Mouse (Mus musculus) intestine, postnatal 0 days (tissue): ENCODE data around the gene Neu3. TPM values are rescaled to one million over a fixed set of nuclear protein-coding genes. Genes with fewer than 3 reads are reported as not detected.

Source experiments
- ATAC-seq: fragments of 200-750 bp; cut with Nextera tagmentation; 2 replicates; pipeline ENCODE4 v1.8.0; 2017; ENCODE audit warnings: mild to moderate bottlenecking, moderate TSS enrichment, moderate library complexity
- H3K27ac ChIP-seq: fragments of 300-500 bp; sonication (generic); 2 replicates; pipeline ENCODE4 v1.5.1; 2014; ENCODE audit warnings: mild to moderate bottlenecking, low read depth, low read length, moderate library complexity
- H3K27me3 ChIP-seq: fragments of 300-500 bp; sonication (generic); replicated peaks from 2 replicates; pipeline ENCODE4 v1.6.1; 2014; ENCODE audit warnings: low read length, mixed read lengths; ENCODE audit not compliant: control insufficient read depth, insufficient read depth
- H3K36me3 ChIP-seq: fragments of 300-500 bp; sonication (generic); 2 replicates; pipeline ENCODE4 v1.6.1; 2014; ENCODE audit warnings: mild to moderate bottlenecking, moderate library complexity; ENCODE audit not compliant: control insufficient read depth, insufficient read depth
- H3K4me1 ChIP-seq: fragments of 300-500 bp; sonication (generic); replicated peaks from 2 replicates; pipeline ENCODE4 v1.6.1; 2014; ENCODE audit warnings: antibody characterized with exemption, low read length, mixed read lengths; ENCODE audit not compliant: control insufficient read depth, insufficient read depth
- H3K4me2 ChIP-seq: fragments of 300-500 bp; sonication (generic); replicated peaks from 2 replicates; pipeline ENCODE4 v1.6.1; 2014; ENCODE audit warnings: low read depth, mild to moderate bottlenecking, moderate library complexity
- H3K4me3 ChIP-seq: fragments of 300-500 bp; sonication (generic); 2 replicates; pipeline ENCODE4 v1.5.1; 2014; ENCODE audit warnings: low read depth, low read length
- H3K9ac ChIP-seq: fragments of 300-500 bp; sonication (generic); 2 replicates; pipeline ENCODE4 v1.6.1; 2014; ENCODE audit warnings: mild to moderate bottlenecking, low read depth, low read length
- H3K9me3 ChIP-seq: fragments of 300-500 bp; sonication (generic); 2 replicates; pipeline ENCODE4 v1.6.1; 2016; ENCODE audit warnings: mixed run types; ENCODE audit not compliant: control insufficient read depth
- CTCF ChIP-seq: sonication (generic); IDR thresholded peaks from 2 replicates; pipeline ENCODE4 v1.5.1; 2016; ENCODE audit warnings: low read depth, mild to moderate bottlenecking, control low read depth, antibody characterized with exemption, moderate library complexity
- WGBS: fragments of 180-500 bp; shearing (Covaris S2); extraction: QIAGEN DNeasy Blood & Tissue Kit; methylation state at CpG from one replicate; pipeline ENCODE4 v1.1.7; 2014; 5-methylcytosine and 5-hydroxymethylcytosine counted together
- polyA plus RNA-seq: library from polyadenylated mRNA; unstranded; fragments of >200 nt; fragmentation: Nextera tagmentation; extraction: Ambion mirVana; gene quantifications from 2 replicates; pipeline ENCODE4 v1.2.1, GENCODE M21; 2015

The Neu3 gene
- polyA plus RNA-seq, 1 experiment from 2014 or later = 2.5 TPM

GRCm38 (mm10) chr7:99790816-99791215 lies 37.4 kb downstream of the Neu3 start:
- Histone ChIP-seq H3K4me2 (no peak overlapping the region), H3K36me3 (no peaks in the 10 kb centered on the region), H3K9ac (no peak overlapping the region), H3K27me3 (no peaks in the 10 kb centered on the region), H3K27ac (no peak overlapping the region), H3K9me3 (no peaks in the 10 kb centered on the region), H3K4me1 (no peaks in the 10 kb centered on the region), H3K4me3 (no peak overlapping the region)
- TF ChIP-seq CTCF = no peak
- WGBS = 60% methylated on average over 10 of the region's 10 CpGs
- ATAC-seq = no peak

DNA sequence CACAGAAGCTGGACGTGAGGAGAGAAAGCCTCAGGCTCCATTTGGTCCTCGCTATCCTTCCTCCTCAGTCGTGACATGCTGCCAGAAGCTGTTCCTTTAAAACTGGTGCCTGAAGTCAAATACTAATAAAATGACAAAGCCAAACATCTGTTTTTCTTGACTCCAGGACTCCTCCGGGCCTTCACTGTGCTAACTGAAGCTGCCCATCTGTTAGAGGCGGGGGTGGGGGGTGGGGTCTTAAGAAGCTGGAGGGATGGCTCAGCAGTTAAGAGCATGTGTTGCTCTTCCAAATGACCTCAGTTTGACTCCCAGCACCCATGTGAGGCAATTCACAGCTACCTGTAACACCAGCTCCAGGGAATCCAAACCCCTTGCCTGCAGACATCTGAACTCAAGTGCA lies 39.7 kb downstream of the Neu3 start:
- Histone ChIP-seq H3K4me3 (no peak overlapping the region), H3K9ac (no peak overlapping the region), H3K4me2 (no peak overlapping the region), H3K4me1 (no peaks in the 10 kb centered on the region), H3K36me3 (no peaks in the 10 kb centered on the region), H3K27me3 (no peaks in the 10 kb centered on the region), H3K9me3 (no peaks in the 10 kb centered on the region), H3K27ac (no peak overlapping the region)
- no peak for TF ChIP-seq CTCF
- 56% methylated on average over 5 of the region's 5 CpGs for WGBS
- no peak for ATAC-seq

DNA sequence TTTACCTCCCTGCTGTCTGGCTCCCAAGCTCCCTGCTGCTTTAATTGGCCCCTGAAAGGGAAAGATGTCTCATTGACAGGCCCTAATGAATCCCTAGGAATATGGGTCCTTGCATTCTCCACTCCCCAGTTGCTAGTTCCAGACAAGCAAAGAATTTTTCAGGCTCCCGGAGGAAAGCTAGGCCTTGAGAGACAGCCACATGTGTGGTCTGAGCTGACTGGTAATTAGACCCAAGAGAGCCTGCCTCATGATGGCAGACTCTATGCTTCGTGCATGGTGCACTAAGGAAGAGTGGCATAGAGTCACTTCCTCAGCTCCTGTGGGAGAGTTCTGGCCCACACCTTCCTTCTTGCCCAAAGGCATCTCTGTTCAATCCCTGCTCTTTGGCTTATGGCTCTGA lies 40.3 kb downstream of the Neu3 start:
- Histone ChIP-seq H3K9ac (no peak overlapping the region), H3K27ac (no peak overlapping the region), H3K4me2 (no peak overlapping the region), H3K9me3 (no peaks in the 10 kb centered on the region), H3K36me3 (no peaks in the 10 kb centered on the region), H3K27me3 (no peaks in the 10 kb centered on the region), H3K4me3 (no peak overlapping the region), H3K4me1 (no peaks in the 10 kb centered on the region)
- 55% methylated on average over 2 of the region's 2 CpGs for WGBS
- TF ChIP-seq CTCF = no peak
- no peak for ATAC-seq

DNA sequence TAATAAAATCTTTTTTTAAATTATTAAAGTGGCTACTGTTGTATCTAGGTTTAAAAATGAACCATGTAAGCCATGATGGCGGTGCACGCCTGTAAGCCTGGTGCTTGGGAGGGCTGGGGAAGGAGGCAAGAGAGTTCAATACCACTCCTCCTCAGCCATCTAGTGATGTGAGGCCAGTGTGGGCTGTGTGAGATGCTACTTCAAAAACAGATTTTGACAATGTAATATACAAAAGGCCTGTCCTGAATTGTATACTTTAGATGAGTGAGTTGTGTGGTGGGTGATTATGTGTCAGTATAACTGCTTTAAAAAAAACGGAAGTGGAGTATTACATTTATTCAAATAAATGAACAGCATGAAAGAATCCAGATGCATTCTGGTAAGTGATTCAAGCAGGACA lies 41.4 kb downstream of the Neu3 start:
- no peaks in the 10 kb centered on the region for H3K9me3 ChIP-seq
- no peaks in the 10 kb centered on the region for H3K27me3 ChIP-seq
- no peak overlapping the region for H3K4me3 ChIP-seq
- ATAC-seq = no peak
- 82% methylated on average over 3 of the region's 3 CpGs for WGBS
- H3K27ac ChIP-seq = no peak overlapping the region
- no peaks in the 10 kb centered on the region for H3K36me3 ChIP-seq
- TF ChIP-seq CTCF = no peak
- H3K4me2 ChIP-seq = no peak overlapping the region
- H3K9ac ChIP-seq = no peak overlapping the region
- no peaks in the 10 kb centered on the region for H3K4me1 ChIP-seq

DNA sequence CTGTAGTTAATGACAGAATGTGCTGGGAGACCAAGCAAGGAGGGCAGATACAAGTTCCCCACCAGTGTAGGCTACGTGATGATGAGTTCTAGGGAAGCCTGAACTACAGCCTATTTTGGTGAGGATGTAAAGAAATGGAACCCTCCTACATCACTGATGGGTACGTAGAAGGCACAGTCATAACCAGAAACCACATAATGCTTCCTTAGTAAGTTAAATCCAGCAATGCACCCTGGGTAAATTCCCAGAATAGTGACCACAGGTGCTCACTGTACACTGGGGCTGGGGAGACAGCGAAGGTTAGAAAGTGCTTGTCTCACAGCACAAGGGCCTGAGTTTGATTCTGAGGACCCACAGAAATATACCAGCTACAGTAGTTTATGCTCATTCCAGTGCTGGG lies 42.7 kb downstream of the Neu3 start:
- ATAC-seq = no peak
- H3K4me2 ChIP-seq = no peak overlapping the region
- no peak overlapping the region for H3K4me3 ChIP-seq
- no peak for TF ChIP-seq CTCF
- WGBS = 91% methylated on average over 3 of the region's 3 CpGs
- no peaks in the 10 kb centered on the region for H3K4me1 ChIP-seq
- H3K27ac ChIP-seq = no peak overlapping the region
- no peaks in the 10 kb centered on the region for H3K9me3 ChIP-seq
- no peaks in the 10 kb centered on the region for H3K36me3 ChIP-seq
- H3K27me3 ChIP-seq = no peaks in the 10 kb centered on the region
- H3K9ac ChIP-seq = no peak overlapping the region

DNA sequence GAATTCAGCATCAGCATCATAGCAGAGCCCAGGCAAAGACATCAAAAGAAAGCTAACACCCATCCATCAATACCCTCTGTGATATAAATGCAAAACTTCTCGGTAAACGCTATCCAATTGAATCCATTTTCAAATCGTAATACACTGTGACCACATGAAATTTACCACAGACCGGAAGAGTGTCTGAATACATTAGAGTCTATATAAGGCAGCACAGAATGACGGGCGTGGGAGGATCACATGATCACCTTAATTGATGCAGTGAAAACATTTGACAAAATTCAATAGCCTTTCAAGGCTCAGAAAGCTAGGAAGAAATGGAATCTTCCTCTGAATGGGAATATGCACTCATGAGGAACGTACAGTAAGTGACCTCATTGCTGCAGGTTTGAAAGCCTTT lies 44.8 kb downstream of the Neu3 start:
- no peak overlapping the region for H3K4me2 ChIP-seq
- WGBS = 84% methylated on average over 7 of the region's 7 CpGs
- no peaks in the 10 kb centered on the region for H3K27me3 ChIP-seq
- H3K9ac ChIP-seq = no peak overlapping the region
- TF ChIP-seq CTCF = no peak
- no peaks in the 10 kb centered on the region for H3K36me3 ChIP-seq
- no peaks in the 10 kb centered on the region for H3K4me1 ChIP-seq
- no peaks in the 10 kb centered on the region for H3K9me3 ChIP-seq
- no peak for ATAC-seq
- no peak overlapping the region for H3K27ac ChIP-seq
- no peak overlapping the region for H3K4me3 ChIP-seq

DNA sequence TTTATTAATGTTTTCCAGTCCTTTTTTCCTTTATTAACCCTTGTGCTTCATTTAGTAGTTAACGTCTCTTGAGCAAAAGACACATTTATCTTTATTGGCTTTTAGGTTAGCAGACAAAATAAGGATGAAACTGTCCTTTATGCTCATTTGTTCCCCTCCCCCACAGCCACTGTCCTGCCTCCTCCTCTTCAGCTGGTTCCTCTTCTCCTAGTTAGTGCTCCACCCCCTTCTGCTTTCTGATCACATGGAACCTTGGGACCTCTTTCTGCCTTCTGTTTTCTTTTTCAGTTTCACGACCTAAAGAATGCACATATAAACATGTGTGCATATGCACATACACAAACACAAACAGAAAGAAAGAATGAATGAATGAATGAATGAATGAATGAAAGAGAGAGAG lies 46.3 kb downstream of the Neu3 start:
- ATAC-seq = no peak
- Histone ChIP-seq H3K4me3 (no peak overlapping the region), H3K9me3 (no peaks in the 10 kb centered on the region), H3K36me3 (no peaks in the 10 kb centered on the region), H3K4me1 (no peaks in the 10 kb centered on the region), H3K27ac (no peak overlapping the region), H3K27me3 (no peaks in the 10 kb centered on the region), H3K9ac (no peak overlapping the region), H3K4me2 (no peak overlapping the region)
- TF ChIP-seq CTCF = no peak
- 58% methylated on average over 2 of the region's 2 CpGs for WGBS
